ENCODE assay signal across 25 mouse cellular contexts in the genomic region with DNA sequence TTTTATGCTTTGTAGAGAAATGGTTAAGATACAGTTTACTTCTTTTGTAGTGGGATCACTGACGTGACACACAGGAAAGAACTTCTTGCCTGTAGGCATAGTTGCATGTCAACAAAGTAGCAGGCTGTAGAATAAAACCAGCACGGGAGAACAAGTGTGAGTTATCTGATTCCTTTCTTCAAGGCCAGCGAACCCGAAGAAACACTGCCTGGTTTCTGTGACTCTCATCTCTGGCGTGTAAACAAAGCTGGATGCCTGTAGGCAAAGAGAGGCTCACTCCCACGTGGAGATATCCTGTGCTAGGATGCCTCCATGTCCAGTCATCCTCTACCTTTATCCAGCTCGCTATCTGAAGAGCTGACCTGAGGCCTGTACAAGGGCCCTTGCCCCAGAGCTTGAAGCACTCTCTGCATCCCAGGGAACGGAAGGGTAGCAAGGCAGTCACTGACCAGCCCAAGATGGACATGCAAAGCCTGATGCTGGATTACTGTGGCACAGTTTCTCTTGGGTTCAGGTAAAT.
A peak's percentile ranks its signal among the peaks of the same experiment; 100 is the strongest.
DNase-seq lines count a peak whose midpoint lies in the region; ATAC-seq lines count a peak whose summit lies in the region.
"Had no signal": no experiment of that assay in that cellular context is flagged by ENCODE, and none has a peak within 500 bp of the region (broad histone marks: within the 10 kb centered on the region; RNA-seq: fewer than 3 reads in every experiment).

No protein-coding gene starts in this region.

- no peaks in the 10 kb centered on the region for H3K9me3 ChIP-seq in intestine, embryonic 16.5 days (ENCODE audit: control insufficient read depth, low read length)
- H3K9me3 ChIP-seq in intestine, embryonic 15.5 days = no peaks in the 10 kb centered on the region
- H3K9me3 ChIP-seq: limb, embryonic 10.5 days; limb, embryonic 15.5 days; liver, embryonic 13.5 days had no signal

- 0 out of 2 replicates have a peak overlapping the region, but pooled peaks have one; percentile 35 for H3K9ac ChIP-seq in intestine, embryonic 16.5 days (ENCODE audit: low read depth, low read length)
- H3K9ac ChIP-seq in intestine, embryonic 15.5 days = no peak overlapping the region
- H3K9ac ChIP-seq: hindbrain, embryonic 14.5 days; limb, embryonic 15.5 days; liver, embryonic 13.5 days; neural tube, embryonic 12.5 days had no signal

- peak overlapping the region; percentile 21; the same call in 1 of the 2 replicates for H3K27ac ChIP-seq in intestine, embryonic 16.5 days (ENCODE audit: low read length)
- H3K27ac ChIP-seq in intestine, embryonic 15.5 days = no peak overlapping the region
- H3K27ac ChIP-seq: hindbrain, embryonic 14.5 days; limb, embryonic 10.5 days; limb, embryonic 15.5 days; liver, embryonic 13.5 days; neural tube, embryonic 12.5 days had no signal

- H3K4me3 ChIP-seq in intestine, embryonic 16.5 days (ENCODE audit: low read length) = no peak overlapping the region
- H3K4me3 ChIP-seq in intestine, embryonic 15.5 days (replicated peaks) = no peak overlapping the region
- H3K4me3 ChIP-seq: limb, embryonic 10.5 days; limb, embryonic 15.5 days; liver, embryonic 13.5 days; neural tube, embryonic 12.5 days had no signal

- peak; percentile 36 for DNase-seq in retina, postnatal 1 day
- no peak for DNase-seq in retina, embryonic 14.5 days (ENCODE audit: low spot score)
- DNase-seq in naive thymus-derived CD4-positive, alpha-beta T cell, adult 2 months (ENCODE audit: low read depth) = peak; percentile 3
- no peak for DNase-seq in testis, postnatal 14 days (ENCODE audit: low spot score)
- DNase-seq in spleen, postnatal 36 days (ENCODE audit: low spot score in 2 of 2) = no peak
- DNase-seq: adrenal gland, postnatal 10 days; cerebellum, adult 8-10 months; gastrocnemius, postnatal 25 days; heart, adult 11 months; kidney, adult 18-20 months; kidney, postnatal 10 days; layer of hippocampus, adult 9-11 months; liver, embryonic 13.5 days; lung, postnatal 14 days; thymus, adult 18-20 months; thymus, postnatal 25 days had no signal

- 42% methylated on average over 8 of the region's 8 CpGs for WGBS in intestine, embryonic 16.5 days
- WGBS in intestine, embryonic 15.5 days = 38% methylated on average over 8 of the region's 8 CpGs

- no peak for ATAC-seq in intestine, embryonic 16.5 days
- no peak for ATAC-seq in intestine, embryonic 15.5 days
- ATAC-seq: forebrain, embryonic 14.5 days; midbrain, embryonic 16.5 days had no signal

- H3K4me2 ChIP-seq in intestine, embryonic 16.5 days (ENCODE audit: low read depth, low read length) = no peak overlapping the region
- no peak overlapping the region for H3K4me2 ChIP-seq in intestine, embryonic 15.5 days (replicated peaks)
- H3K4me2 ChIP-seq: heart, embryonic 11.5 days; hindbrain, embryonic 14.5 days; limb, embryonic 15.5 days; liver, embryonic 13.5 days; neural tube, embryonic 12.5 days had no signal

- no peaks in the 10 kb centered on the region; the same call in 1 of the 2 replicates for H3K4me1 ChIP-seq in intestine, embryonic 16.5 days (ENCODE audit: control insufficient read depth, insufficient read depth, low read length)
- peaks cover 24% of the 10 kb centered on the region; the same call in 1 of the 2 replicates for H3K4me1 ChIP-seq in intestine, embryonic 15.5 days (replicated peaks)
- H3K4me1 ChIP-seq: neural tube, embryonic 12.5 days had no signal

- no peaks in the 10 kb centered on the region for H3K36me3 ChIP-seq in intestine, embryonic 16.5 days (ENCODE audit: control insufficient read depth, insufficient read depth, low read length)
- H3K36me3 ChIP-seq in intestine, embryonic 15.5 days = no peaks in the 10 kb centered on the region
- H3K36me3 ChIP-seq: limb, embryonic 10.5 days; limb, embryonic 15.5 days; liver, embryonic 13.5 days; neural tube, embryonic 12.5 days had no signal

- H3K27me3 ChIP-seq in intestine, embryonic 16.5 days (replicated peaks; ENCODE audit: control insufficient read depth, insufficient read depth, low read length) = no peaks in the 10 kb centered on the region
- H3K27me3 ChIP-seq in intestine, embryonic 15.5 days (replicated peaks) = no peaks in the 10 kb centered on the region
- H3K27me3 ChIP-seq: limb, embryonic 15.5 days; liver, embryonic 13.5 days; neural tube, embryonic 12.5 days had no signal

Comparison
In these comparisons a context has a peak if more than half of its experiments do, and no peak if none do; other contexts are left out.
1. DNase-seq: peak in retina, postnatal 1 day (single experiment) and naive thymus-derived CD4-positive, alpha-beta T cell, adult 2 months (single experiment); none in retina, embryonic 14.5 days (single experiment), testis, postnatal 14 days (single experiment) and spleen, postnatal 36 days (0 of 2).